9 mouse cellular contexts compared by ENCODE assay signal in genomic region chr9:98244223-98244622, GRCm38 (mm10). TPM values are rescaled to one million over a fixed set of nuclear protein-coding genes. Genes with fewer than 3 reads are reported as not detected.
A peak's percentile ranks its signal among the peaks of the same experiment; 100 is the strongest.
DNase-seq lines count a peak whose midpoint lies in the region; ATAC-seq lines count a peak whose summit lies in the region.
"Had no signal": no experiment of that assay in that cellular context is flagged by ENCODE, and none has a peak within 500 bp of the region (broad histone marks: within the 10 kb centered on the region; RNA-seq: fewer than 3 reads in every experiment).

No protein-coding gene starts in this region.

- H3K27me3 ChIP-seq in kidney, embryonic 14.5 days (ENCODE audit: control insufficient read depth, insufficient read depth, low read length) = no peaks in the 10 kb centered on the region
- no peaks in the 10 kb centered on the region for H3K27me3 ChIP-seq in forebrain, embryonic 15.5 days
- H3K27me3 ChIP-seq in neural tube, embryonic 11.5 days (ENCODE audit: control insufficient read depth, insufficient read depth, low read length) = no peaks in the 10 kb centered on the region
- H3K27me3 ChIP-seq: heart, embryonic 15.5 days had no signal

- no peaks in the 10 kb centered on the region for H3K36me3 ChIP-seq in kidney, embryonic 14.5 days (ENCODE audit: control insufficient read depth, insufficient read depth, low read length)
- H3K36me3 ChIP-seq in forebrain, embryonic 15.5 days = no peaks in the 10 kb centered on the region
- H3K36me3 ChIP-seq in neural tube, embryonic 11.5 days (ENCODE audit: control insufficient read depth, insufficient read depth, low read length) = no peaks in the 10 kb centered on the region
- H3K36me3 ChIP-seq: heart, embryonic 15.5 days had no signal

- WGBS in kidney, embryonic 14.5 days = 49% methylated on average over 2 of the region's 2 CpGs
- 56% methylated on average over 2 of the region's 2 CpGs for WGBS in forebrain, embryonic 15.5 days
- WGBS in neural tube, embryonic 11.5 days = 47% methylated on average over 2 of the region's 2 CpGs

- no peak overlapping the region for H3K4me2 ChIP-seq in kidney, embryonic 14.5 days (replicated peaks; ENCODE audit: low read depth, low read length)
- no peak overlapping the region for H3K4me2 ChIP-seq in forebrain, embryonic 15.5 days (replicated peaks)
- no peak overlapping the region for H3K4me2 ChIP-seq in neural tube, embryonic 11.5 days (ENCODE audit: low read depth)
- H3K4me2 ChIP-seq: heart, embryonic 15.5 days had no signal

- H3K27ac ChIP-seq in kidney, embryonic 14.5 days (ENCODE audit: low read depth, low read length) = no peak overlapping the region
- no peak overlapping the region for H3K27ac ChIP-seq in forebrain, embryonic 15.5 days (replicated peaks)
- no peak overlapping the region for H3K27ac ChIP-seq in neural tube, embryonic 11.5 days (ENCODE audit: low read depth, low read length)
- H3K27ac ChIP-seq: heart, embryonic 15.5 days had no signal

- H3K9ac ChIP-seq in kidney, embryonic 14.5 days (ENCODE audit: low read depth, low read length) = no peak overlapping the region
- H3K9ac ChIP-seq in forebrain, embryonic 15.5 days (replicated peaks) = no peak overlapping the region
- no peak overlapping the region for H3K9ac ChIP-seq in neural tube, embryonic 11.5 days (ENCODE audit: low read length)
- H3K9ac ChIP-seq: heart, embryonic 15.5 days had no signal

- peak; percentile 25 for DNase-seq in kidney, adult 18-20 months
- DNase-seq in brain, adult 2 months (ENCODE audit: low read depth, low spot score) = peak; percentile 93
- peak; percentile 59 to 69 for DNase-seq in layer of hippocampus, postnatal 36 days
- DNase-seq in neural tube, embryonic 11.5 days (ENCODE audit: low spot score) = peak; percentile 54
- no peak for DNase-seq in urinary bladder, postnatal 4 days (ENCODE audit: low spot score in 2 of 2)
- no peak for DNase-seq in thymus, postnatal 14 days

- H3K4me3 ChIP-seq in kidney, embryonic 14.5 days (ENCODE audit: low read length) = no peak overlapping the region
- H3K4me3 ChIP-seq in forebrain, embryonic 15.5 days = no peak overlapping the region
- no peak overlapping the region for H3K4me3 ChIP-seq in neural tube, embryonic 11.5 days (ENCODE audit: low read depth, low read length)
- H3K4me3 ChIP-seq: heart, embryonic 15.5 days had no signal

- no peak for ATAC-seq in kidney, embryonic 14.5 days (ENCODE audit: low FRiP score, low TSS enrichment)
- peak; percentile 86 for ATAC-seq in forebrain, embryonic 15.5 days (replicated peaks)
- ATAC-seq in neural tube, embryonic 11.5 days (ENCODE audit: insufficient read depth, low FRiP score, low TSS enrichment) = no peak

- no peaks in the 10 kb centered on the region for H3K4me1 ChIP-seq in kidney, embryonic 14.5 days (ENCODE audit: control insufficient read depth, insufficient read depth, low read length)
- H3K4me1 ChIP-seq in forebrain, embryonic 15.5 days = no peaks in the 10 kb centered on the region
- H3K4me1 ChIP-seq in neural tube, embryonic 11.5 days (ENCODE audit: control insufficient read depth, insufficient read depth, low read length) = no peaks in the 10 kb centered on the region
- H3K4me1 ChIP-seq: heart, embryonic 15.5 days had no signal

- no peaks in the 10 kb centered on the region for H3K9me3 ChIP-seq in kidney, embryonic 14.5 days (ENCODE audit: control insufficient read depth, low read length)
- no peaks in the 10 kb centered on the region for H3K9me3 ChIP-seq in forebrain, embryonic 15.5 days
- H3K9me3 ChIP-seq in neural tube, embryonic 11.5 days (ENCODE audit: control insufficient read depth, low read length) = no peaks in the 10 kb centered on the region
- H3K9me3 ChIP-seq: heart, embryonic 15.5 days had no signal

RNA-seq across cellular contexts. Expression of gene Nmnat3, which starts 43.0 kb away (rescaled TPM):
- polyA plus RNA-seq in kidney, embryonic 14.5 days (2014; fragmentation: Nextera tagmentation; extraction: Ambion mirVana) = 6.4 and 8.4 TPM in 2 replicates
- 2.5 TPM in 2 replicates for polyA plus RNA-seq in forebrain, embryonic 15.5 days (2015; fragmentation: Nextera tagmentation; extraction: Ambion mirVana)
- 1 to 10 TPM; 1.1 to 1.6 TPM for total RNA-seq in layer of hippocampus, postnatal 36 days (2021)
- polyA plus RNA-seq in neural tube, embryonic 11.5 days (2014; fragmentation: Nextera tagmentation; extraction: Ambion mirVana) = 2.9 and 3.1 TPM in 2 replicates

Comparison
In these comparisons a context has a peak if more than half of its experiments do, and no peak if none do; other contexts are left out.
1. DNase-seq: peak in kidney, adult 18-20 months (single experiment), brain, adult 2 months (single experiment), layer of hippocampus, postnatal 36 days (2 of 2) and neural tube, embryonic 11.5 days (single experiment); none in urinary bladder, postnatal 4 days (0 of 2) and thymus, postnatal 14 days (single experiment).